Mouse (Mus musculus) adrenal gland, adult 10 weeks (tissue): ENCODE measurements around the gene Smox. TPM values are rescaled to one million over a fixed set of nuclear protein-coding genes. Genes with fewer than 3 reads are reported as not detected.

Source experiments
- polyA plus RNA-seq: library from polyadenylated mRNA; stranded (reverse); fragments of 350-450 nt; fragmentation: Illumina TruSeq; extraction: RNeasy Lipid Tissue Mini Kit (QIAGEN cat#74804); gene quantifications from one replicate; pipeline ENCODE4 v1.2.3, GENCODE M21; 2014; ENCODE audit warnings: low read depth, low replicate concordance

Smox gene
- polyA plus RNA-seq, result 0.82 TPM

GRCm38 (mm10) chr2:131491196-131491595 lies at the start of gene Smox:
Gene Smox (plus strand): TSS chr2:131491496.

DNA sequence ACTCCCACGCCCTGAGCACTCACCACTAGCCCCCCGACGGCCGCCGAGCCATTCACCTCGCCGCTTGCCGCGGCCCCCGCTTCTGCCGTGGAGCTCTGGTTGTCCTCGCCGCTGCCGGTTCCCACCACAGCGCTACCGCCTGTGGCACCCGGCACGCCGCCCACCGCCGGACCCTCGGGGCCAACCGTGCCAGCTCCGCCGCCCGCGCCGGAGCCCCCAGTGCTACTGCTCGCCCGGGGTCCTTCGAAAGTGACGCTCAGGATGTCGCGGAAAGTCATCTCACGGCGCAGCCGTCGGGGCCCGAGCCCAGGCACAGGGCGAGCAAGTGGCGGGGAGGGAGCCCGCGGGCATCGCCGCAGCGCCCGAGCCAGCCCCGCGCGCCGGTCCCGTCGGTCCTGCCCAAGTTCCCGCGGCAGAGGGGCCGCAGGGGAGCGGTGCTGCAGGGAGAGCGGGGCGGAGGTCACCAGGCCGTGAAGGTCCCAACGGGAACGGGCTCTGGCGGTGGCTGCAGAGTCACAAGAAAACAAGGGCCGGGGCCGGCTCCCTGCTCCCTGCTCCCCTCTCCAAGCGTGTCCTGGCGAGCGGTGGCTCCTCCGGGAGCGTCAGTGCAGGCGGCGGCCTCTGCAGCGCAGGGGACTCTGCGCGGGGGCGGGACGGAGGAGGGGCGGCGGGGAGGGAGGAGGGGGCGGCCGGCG lies 70.7 kb downstream of the Smox start, which contains the start of gene Adra1d:
Gene Adra1d (minus strand): TSS at position 393 of the 695 bp plus-strand sequence.

Other genes with a start within 250 kb of the Smox start
- 51.3 TPM for gene Pank2, start 229.0 kb upstream of the Smox start, polyA plus RNA-seq
- gene Rnf24, start 138.6 kb upstream of the Smox start, polyA plus RNA-seq, result 11.1 TPM
- not detected for gene Adra1d, start 70.8 kb downstream of the Smox start, polyA plus RNA-seq